Mouse (Mus musculus) midbrain, embryonic 13.5 days (tissue): ENCODE results near the gene Gm17660. TPM values are rescaled to one million over a fixed set of nuclear protein-coding genes. Genes with fewer than 3 reads are reported as not detected.
"Not testable (repeated sequence)": the region's sequence is repeated elsewhere in the genome, so short reads cannot be mapped to it uniquely, and the experiment has no call there.

Source experiments
- ATAC-seq: fragments of 200-750 bp; cut with Nextera tagmentation; 2 replicates; pipeline ENCODE4 v1.8.0; 2017; ENCODE audit warnings: mild to moderate bottlenecking, moderate TSS enrichment, moderate library complexity
- H3K27ac ChIP-seq: fragments of 300-500 bp; sonication (generic); 2 replicates; pipeline ENCODE4 v1.5.1; 2015; ENCODE audit warnings: inconsistent platforms, mild to moderate bottlenecking, moderate library complexity
- H3K27me3 ChIP-seq: fragments of 300-500 bp; sonication (generic); 2 replicates; pipeline ENCODE4 v1.6.1; 2015; ENCODE audit warnings: mild to moderate bottlenecking, inconsistent platforms
- H3K36me3 ChIP-seq: fragments of 300-500 bp; sonication (generic); 2 replicates; pipeline ENCODE4 v1.6.1; 2015; ENCODE audit warnings: mild to moderate bottlenecking, inconsistent platforms
- H3K4me1 ChIP-seq: fragments of 300-500 bp; sonication (generic); replicated peaks from 2 replicates; pipeline ENCODE4 v1.6.1; 2015; ENCODE audit warnings: inconsistent platforms
- H3K4me2 ChIP-seq: fragments of 300-500 bp; sonication (generic); replicated peaks from 2 replicates; pipeline ENCODE4 v1.6.1; 2015; ENCODE audit warnings: moderate library complexity, mild to moderate bottlenecking, inconsistent platforms
- H3K4me3 ChIP-seq: fragments of 300-500 bp; sonication (generic); replicated peaks from 2 replicates; pipeline ENCODE4 v1.5.1; 2015; ENCODE audit warnings: mild to moderate bottlenecking, inconsistent platforms
- H3K9ac ChIP-seq: fragments of 300-500 bp; sonication (generic); replicated peaks from 2 replicates; pipeline ENCODE4 v1.6.1; 2015; ENCODE audit warnings: mild to moderate bottlenecking, inconsistent platforms
- H3K9me3 ChIP-seq: fragments of 300-500 bp; sonication (generic); 2 replicates; pipeline ENCODE4 v1.6.1; 2016; ENCODE audit warnings: mild to moderate bottlenecking, inconsistent platforms
- WGBS: fragments of 180-500 bp; shearing (Covaris S2); methylation state at CpG from one replicate; pipeline ENCODE4 v1.1.7; 2015; 5-methylcytosine and 5-hydroxymethylcytosine counted together
- microRNA-seq: library from miRNA; unstranded; fragments of <30 nt; microRNA quantifications from one replicate; pipeline ENCODE4, GENCODE M21; 2016
- polyA plus RNA-seq: library from polyadenylated mRNA; unstranded; fragments of >200 nt; fragmentation: Nextera tagmentation; extraction: Ambion mirVana; gene quantifications from 2 replicates; pipeline ENCODE4 v1.2.1, GENCODE M21; 2015

Gene Gm17660
- polyA plus RNA-seq, 1 experiment from 2014 or later: not detected

DNA sequence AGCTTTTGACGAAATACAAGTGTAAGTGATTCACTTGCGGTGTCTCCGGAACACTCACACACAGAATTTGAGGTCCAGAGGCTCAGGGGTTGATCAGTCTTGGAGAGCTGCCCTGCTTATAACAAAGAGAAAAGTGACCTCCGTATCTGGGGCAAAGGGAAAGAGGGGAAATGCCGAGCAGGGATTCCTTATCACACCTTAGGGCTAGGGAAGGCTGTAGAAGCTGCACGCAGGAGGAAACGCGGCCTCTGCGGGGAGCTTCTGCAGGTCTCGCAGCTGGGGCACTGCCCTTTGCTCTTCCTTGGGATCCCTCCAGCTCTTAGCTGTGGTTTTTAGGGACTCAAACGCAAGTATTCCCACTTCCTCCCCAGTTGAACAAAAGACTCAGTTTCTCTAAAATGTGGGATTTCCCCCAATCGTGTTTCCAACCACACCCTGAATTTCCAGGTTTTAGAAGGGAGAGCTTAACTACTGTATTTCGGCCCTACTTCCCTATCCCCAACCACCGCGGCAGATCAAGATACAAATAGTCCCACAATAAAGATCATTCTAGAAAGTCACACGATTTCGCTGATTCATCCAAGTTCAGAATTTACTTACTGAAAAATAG is 52.1 kb downstream of the Gm17660 start:
- no peaks in the 10 kb centered on the region for H3K36me3 ChIP-seq
- 49% methylated on average over 17 of the region's 17 CpGs for WGBS
- H3K9ac ChIP-seq: no peak overlapping the region
- H3K4me2 ChIP-seq: no peak overlapping the region
- no peaks in the 10 kb centered on the region for H3K9me3 ChIP-seq
- peaks cover 19% of the 10 kb centered on the region for H3K27me3 ChIP-seq
- H3K4me1 ChIP-seq: peaks cover 8% of the 10 kb centered on the region
- no peak overlapping the region for H3K27ac ChIP-seq
- H3K4me3 ChIP-seq: no peak overlapping the region
- no peak for ATAC-seq

DNA sequence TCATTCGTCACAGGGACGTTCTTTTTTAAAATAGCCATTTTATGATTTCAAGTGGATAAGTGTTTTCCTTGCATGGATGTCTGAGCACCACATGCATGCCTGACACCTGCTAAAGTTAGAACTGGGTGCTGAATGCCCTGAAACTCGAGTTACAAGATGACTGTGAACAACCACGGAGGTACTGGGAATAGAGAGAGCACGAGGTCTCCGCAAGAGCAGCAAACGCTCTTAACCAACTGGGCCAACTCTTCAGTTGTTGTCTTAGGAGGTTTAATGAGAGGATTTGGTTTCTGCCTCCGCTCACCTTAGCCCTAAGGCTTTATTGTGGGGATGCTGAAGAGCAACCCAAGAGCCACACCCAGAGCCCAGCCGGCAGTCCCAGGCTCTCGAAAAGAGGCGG is 52.6 kb downstream of the Gm17660 start:
- Histone ChIP-seq H3K27me3 (peaks cover 19% of the 10 kb centered on the region), H3K4me3 (no peak overlapping the region), H3K9ac (no peak overlapping the region), H3K9me3 (no peaks in the 10 kb centered on the region), H3K4me2 (no peak overlapping the region), H3K27ac (no peak overlapping the region), H3K36me3 (no peaks in the 10 kb centered on the region), H3K4me1 (peaks cover 8% of the 10 kb centered on the region)
- ATAC-seq: no peak
- WGBS: 73% methylated on average over 11 of the region's 11 CpGs

GRCm38 (mm10) chr5:104024193-104024592 is 53.2 kb downstream of the Gm17660 start:
- not testable (repeated sequence) for H3K4me3 ChIP-seq, H3K9me3 ChIP-seq, H3K27ac ChIP-seq, H3K4me1 ChIP-seq, H3K36me3 ChIP-seq, H3K4me2 ChIP-seq, H3K9ac ChIP-seq, ATAC-seq
- WGBS: 87% methylated on average over 5 of the region's 5 CpGs
- peaks cover 19% of the 10 kb centered on the region for H3K27me3 ChIP-seq

- no peaks in the 10 kb centered on the region for H3K9me3 ChIP-seq
- ATAC-seq: no peak
- H3K4me3 ChIP-seq: no peak overlapping the region
- no peak overlapping the region for H3K4me2 ChIP-seq
- no peak overlapping the region for H3K9ac ChIP-seq
- no peak overlapping the region for H3K27ac ChIP-seq
- H3K36me3 ChIP-seq: no peaks in the 10 kb centered on the region
- 70% methylated on average over 8 of the region's 8 CpGs for WGBS
- peaks cover 19% of the 10 kb centered on the region for H3K27me3 ChIP-seq
- peaks cover 8% of the 10 kb centered on the region for H3K4me1 ChIP-seq
Observed at GRCm38 (mm10) chr5:104023289-104024020, 54.0 kb downstream of the Gm17660 start.

- Histone ChIP-seq H3K27ac (no peak overlapping the region), H3K9me3 (no peaks in the 10 kb centered on the region), H3K36me3 (no peaks in the 10 kb centered on the region), H3K4me1 (peaks cover 8% of the 10 kb centered on the region), H3K4me2 (peak overlapping the region; percentile 79), H3K9ac (no peak overlapping the region), H3K4me3 (no peak overlapping the region), H3K27me3 (peaks cover 19% of the 10 kb centered on the region)
- no peak for ATAC-seq
- WGBS: 38% methylated on average over 5 of the region's 5 CpGs
Observed at GRCm38 (mm10) chr5:104022558-104022957, 54.9 kb downstream of the Gm17660 start.

GRCm38 (mm10) chr5:104021597-104022378 is 55.6 kb downstream of the Gm17660 start, which contains the start of gene Hsd17b11:
TSS of gene Hsd17b11 (minus strand) at chr5:104021919.
- Histone ChIP-seq H3K27me3 (peaks cover 19% of the 10 kb centered on the region), H3K4me1 (peaks cover 8% of the 10 kb centered on the region), H3K9ac (peak within 1 kb of the TSS; percentile 72), H3K4me3 (peak within 1 kb of the TSS; percentile 51), H3K9me3 (no peaks in the 10 kb centered on the region), H3K36me3 (no peaks in the 10 kb centered on the region), H3K4me2 (peak within 1 kb of the TSS; percentile 79), H3K27ac (no peak within 1 kb of the TSS)
- under 1% methylated on average over 31 of the region's 31 CpGs for WGBS
- ATAC-seq: peak; percentile 81

Small RNAs within 50 kb of the gene (microRNA-seq; reads per million reads assigned to microRNA genes)
- gene Mir5619: 1.2 reads per million

Other genes with a start within 250 kb of the Gm17660 start
- 28.1 and 30.7 TPM in 2 replicates for gene Klhl8, start 166.3 kb downstream of the Gm17660 start, polyA plus RNA-seq
- not detected in 2 replicates for gene Hsd17b13, start 100.2 kb downstream of the Gm17660 start, polyA plus RNA-seq
- 1.2 and 1.8 TPM in 2 replicates for gene Hsd17b11, start 55.7 kb downstream of the Gm17660 start, polyA plus RNA-seq
- gene Nudt9, start 31.3 kb downstream of the Gm17660 start, polyA plus RNA-seq: 54.8 and 58.2 TPM in 2 replicates
- 72.8 and 84.5 TPM in 2 replicates for gene Sparcl1, start 36.1 kb upstream of the Gm17660 start, polyA plus RNA-seq
- not detected in 2 replicates for gene Dspp, start 93.1 kb upstream of the Gm17660 start, polyA plus RNA-seq
- gene Dmp1, start 125.0 kb upstream of the Gm17660 start, polyA plus RNA-seq: 0.59 and 0.89 TPM in 2 replicates
- 0.12 TPM in 1 of 2 replicates, not detected in the other for gene Ibsp, start 221.6 kb upstream of the Gm17660 start, polyA plus RNA-seq
- not detected in 2 replicates for gene Mepe, start 247.7 kb upstream of the Gm17660 start, polyA plus RNA-seq